Mouse (Mus musculus) spleen, adult 18-20 months (tissue): ENCODE measurements around the gene Mast4.

Source experiments
- DNase-seq, 2 experiments: peaks; one replicate each; pipeline ENCODE4 v3.0.0; 2022; ENCODE audit warnings: mixed read lengths in 2 of 2

Gene Mast4

DNA sequence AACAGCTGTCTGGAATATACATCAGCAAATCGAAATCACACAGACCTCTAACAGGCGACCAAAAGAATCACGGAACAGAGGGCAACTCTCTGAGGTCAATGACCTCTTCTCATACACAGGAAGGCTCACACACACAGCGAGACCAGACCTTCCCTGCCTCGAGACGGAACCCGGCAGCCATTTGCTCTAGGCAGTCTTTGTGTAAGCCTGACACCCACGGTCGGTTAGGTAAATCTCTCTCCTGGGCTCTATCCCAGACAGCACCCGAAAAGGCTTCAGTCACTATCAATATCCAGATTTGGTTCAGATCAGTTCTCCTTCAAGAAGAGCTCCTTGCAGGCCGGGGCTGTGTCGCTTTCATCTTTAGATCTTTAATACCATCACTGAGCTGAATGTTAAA lies 421.4 kb downstream of the Mast4 start:
- no peak for DNase-seq

DNA sequence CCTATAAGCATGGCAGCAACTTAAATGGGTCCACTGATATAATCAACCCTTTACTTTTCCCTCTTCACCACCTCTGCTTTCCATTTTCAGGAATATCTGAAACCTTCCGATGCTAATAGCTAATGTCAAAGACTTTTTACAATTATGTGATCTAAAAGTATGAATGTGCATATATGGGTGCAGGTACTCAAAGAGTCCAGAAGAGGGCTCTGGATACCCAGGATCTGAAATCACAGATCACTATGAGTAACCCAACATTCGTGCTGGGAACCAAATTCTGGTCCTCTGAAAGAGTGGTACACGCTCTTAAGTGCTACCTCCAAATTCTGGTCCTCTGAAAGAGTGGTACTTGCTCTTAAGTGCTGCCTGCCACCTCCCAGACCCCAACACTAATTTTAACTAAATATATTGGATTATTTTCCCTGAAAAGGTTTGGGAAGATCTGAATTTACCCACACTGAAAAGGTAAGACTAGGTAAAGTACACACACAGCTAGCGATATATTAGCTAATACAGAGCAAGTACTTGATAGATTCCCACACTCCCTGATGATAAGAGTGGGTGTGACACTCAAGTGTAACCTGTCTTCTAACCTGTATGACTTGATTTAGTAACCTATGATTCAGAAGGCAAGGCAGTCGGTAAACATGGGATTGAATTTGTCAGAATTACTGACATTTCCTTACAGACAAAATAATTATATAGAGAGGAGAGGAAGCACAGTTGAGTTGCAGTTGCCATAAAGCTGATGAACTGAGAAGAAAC lies 424.5 kb downstream of the Mast4 start:
- no peak for DNase-seq

DNA sequence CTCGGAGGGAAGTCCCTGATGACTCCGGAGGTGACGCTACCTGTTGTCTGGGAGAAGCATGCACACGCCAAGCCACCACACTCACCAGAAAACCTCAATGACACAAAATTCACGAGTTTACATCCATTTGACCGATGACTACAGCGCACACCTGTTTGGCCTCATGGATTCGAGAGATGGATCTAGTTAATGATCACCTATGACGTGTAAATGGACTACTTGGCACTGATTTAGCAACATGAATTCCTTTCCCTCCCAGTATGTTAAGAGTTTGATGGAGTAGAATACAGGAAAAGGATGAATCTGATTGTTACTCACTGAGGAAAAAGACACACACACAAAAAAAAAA lies 427.7 kb downstream of the Mast4 start:
- DNase-seq: no peak

DNA sequence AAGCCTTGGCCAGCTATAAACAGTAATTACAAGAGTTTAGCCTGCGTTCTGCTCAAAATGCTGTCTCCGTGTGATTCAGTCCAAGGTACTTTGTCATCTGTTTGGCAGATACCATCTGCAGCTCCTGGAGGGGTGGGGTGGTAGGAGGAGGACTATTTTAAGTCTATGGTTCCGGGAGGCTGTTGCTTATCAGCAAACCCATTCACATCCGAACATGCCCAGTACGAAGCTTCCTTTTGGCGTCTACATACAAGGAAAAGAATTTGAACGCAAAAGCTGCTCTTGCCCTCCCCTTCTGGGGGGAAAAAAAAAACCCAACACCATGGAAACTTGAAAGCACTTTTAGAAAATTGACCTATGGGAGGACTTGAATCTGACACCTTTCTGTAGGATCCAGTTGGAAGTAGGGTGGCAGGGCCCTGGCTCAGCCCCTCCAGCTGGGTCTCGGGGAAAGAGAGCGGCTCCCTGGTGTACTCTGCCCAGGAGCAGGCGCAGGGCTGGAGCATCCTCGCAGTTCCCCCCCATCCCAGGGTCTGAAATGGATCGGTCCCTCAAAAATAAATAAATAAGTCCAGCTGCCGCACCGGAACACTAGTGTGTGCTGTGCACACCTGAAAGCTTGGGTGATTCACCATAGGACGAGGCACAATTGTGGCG lies 428.2 kb downstream of the Mast4 start:
- peak; percentile 56 to 58 for DNase-seq

DNA sequence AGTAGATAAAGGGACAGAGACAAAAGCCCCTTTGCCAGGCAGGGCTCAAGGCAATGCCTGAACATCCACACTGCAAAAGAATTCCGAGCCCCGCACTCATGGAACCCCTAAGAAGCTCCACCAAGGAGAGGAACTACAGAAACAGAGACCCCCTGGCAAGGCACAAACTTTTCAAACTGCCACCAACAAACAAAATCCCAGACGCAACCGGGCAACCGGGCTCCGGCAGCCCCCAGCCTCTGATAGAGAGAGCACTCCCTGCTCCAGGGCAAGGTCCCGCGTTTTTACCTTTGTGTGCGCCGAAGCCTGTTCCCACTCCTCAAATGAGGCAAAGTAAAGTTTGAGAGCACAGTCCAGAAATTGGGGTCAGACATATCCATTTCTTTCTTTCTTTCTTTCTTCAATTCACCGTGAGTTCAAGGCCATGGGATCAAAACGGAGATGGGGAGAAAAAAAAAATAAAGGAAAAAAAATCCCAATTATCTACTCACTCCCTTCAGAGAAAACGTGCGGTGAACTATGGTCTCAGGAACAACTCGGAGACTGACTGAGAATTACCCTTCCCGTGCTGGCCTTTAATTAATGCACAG lies 428.8 kb downstream of the Mast4 start:
- no peak for DNase-seq

DNA sequence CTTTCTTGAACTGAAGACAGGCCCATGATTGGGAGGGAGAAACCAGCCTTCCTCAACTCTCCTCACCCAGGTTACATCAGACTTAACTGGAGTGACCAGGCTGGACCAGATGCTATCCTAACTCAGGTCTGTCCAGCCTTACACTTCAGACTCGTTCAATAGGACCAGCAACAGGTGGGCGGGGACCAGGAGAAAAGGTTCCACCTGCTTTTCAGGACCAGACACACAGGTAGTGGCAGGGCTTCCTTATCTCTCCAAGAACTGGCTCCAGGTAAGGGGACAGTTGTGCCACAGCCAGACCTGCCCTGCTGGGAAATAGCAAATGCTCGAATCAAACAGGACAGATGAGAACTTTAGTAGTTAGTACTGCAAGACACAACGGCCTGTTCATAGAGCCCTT lies 430.6 kb downstream of the Mast4 start:
- DNase-seq: no peak

DNA sequence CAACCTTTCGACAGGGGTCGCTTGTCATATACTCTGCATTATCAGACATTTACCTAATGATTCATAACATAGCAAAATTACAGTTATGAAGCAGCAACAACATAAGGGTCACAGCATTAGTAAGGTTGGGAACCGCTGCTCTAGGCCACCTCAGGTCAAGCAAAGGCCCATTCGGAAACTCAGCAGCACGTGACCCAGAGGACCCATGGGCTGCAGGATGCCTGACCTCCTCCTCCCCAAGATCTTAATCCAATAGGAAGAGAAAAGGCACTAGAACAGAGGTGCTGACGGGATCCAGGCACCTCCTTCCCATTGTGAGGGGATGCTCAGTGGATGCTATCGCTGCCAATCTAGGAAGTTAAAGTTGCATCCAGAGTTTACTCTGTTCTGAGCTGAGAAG lies 432.2 kb downstream of the Mast4 start:
- no peak for DNase-seq

DNA sequence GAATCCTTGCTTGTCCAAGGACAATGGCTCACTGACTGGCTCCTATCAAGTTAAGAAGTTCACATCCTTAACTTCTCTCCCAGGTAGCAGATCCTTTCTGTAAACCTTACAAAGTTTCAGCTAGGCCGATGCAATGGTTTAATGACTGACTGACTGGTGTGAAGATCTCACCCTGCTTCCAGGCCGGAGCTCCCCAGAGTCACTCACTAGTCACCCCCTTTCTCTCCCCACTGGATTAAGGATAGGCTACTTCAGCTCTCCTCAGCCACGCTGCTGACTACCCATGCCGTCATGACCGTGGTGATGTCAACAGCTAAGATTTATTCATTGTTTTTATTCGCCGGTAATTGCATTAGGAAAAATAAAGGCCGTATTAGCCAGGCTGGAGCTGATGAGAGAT lies 433.8 kb downstream of the Mast4 start:
- DNase-seq: no peak

DNA sequence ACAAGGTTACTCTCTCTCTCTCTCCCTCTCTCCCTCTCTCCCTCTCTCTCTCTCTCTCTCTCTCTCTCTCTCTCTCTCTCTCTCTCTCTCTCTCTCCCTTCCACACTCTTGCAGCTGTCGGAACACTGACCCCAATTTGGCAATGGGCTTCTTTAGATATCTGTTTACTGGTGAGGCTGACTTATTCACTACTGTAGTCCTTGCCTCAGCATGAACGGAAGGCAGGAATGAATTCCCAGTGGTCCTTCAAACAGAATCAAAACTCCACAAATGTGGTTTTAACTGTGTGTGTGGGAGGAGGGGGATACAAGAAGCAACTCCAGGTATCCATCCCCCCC lies 434.2 kb downstream of the Mast4 start:
- DNase-seq: no peak

DNA sequence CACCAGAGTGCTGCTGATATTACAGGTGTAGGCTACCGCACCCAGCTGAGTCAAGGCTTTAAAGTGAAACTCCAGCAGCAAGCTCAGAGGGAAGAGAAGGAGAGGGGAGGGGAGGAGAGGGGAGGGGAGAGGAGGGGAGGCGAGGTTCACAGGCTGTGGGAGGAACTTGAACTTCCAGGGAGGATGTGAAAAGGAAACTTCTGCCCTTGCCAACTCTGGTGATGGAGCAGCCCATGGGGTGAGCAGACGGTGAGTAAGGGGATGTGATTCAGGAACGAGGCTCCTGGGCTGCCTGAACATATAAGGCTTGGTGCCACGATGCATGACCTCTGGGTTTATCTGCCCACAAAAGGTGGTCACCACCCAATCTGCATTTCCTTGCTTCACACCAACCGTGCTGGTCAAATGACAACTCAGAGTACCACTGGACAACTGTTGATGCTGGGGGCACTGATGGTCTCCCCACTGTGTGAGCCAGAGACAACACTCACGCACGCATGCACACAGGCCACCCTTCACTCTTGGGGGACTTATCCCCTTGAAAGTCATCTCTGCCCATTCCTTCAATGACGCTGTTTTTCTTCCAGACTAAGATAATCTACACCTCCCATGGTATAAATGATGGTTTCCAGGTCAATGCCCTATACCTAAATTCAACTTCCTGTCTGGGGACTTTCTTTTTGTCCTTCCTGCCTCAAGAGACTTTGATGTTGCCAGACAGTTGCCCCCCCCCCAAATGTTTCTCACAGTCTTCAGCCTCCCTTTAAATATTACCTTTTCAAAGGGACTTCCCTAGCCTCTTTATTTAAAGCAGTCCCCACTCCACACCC lies 434.8 kb downstream of the Mast4 start:
- DNase-seq: no peak

DNA sequence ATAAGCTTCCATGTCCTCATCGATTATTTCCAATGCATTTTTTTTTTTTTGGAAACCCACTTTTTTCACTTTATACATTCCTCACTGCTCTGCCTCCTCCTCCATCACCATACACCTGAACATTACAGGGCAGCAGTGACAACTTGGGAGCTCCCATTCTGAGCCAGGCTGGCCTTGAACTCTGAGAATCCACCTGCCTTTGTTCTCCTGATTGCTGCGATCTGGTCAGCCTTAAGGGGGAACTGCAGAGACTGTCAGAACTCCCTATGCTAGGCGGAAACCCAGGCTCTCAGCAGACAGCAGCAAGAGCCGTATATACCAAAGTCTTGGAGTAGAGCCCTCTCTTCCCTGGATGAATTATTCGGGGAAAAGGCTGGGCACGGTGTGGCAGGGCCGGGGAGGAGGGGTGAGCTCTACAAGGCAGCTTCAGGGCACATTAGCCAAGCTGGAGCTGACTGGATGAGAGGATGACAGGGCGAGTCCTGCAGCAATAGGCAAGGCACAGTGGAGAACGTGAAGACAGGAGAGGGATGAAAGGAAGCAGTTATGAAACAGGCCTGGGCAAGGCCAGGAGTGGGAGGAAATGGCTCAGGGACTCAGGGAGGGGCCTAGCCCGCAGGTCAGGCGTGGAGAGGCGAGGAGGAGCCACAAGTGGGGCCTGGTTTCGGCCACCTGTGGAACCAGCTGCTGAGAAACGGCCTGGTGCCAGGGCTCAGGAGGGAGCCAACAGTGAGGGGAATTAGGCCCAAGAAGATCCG lies 435.7 kb downstream of the Mast4 start:
- DNase-seq: peak; percentile 52 to 65

DNA sequence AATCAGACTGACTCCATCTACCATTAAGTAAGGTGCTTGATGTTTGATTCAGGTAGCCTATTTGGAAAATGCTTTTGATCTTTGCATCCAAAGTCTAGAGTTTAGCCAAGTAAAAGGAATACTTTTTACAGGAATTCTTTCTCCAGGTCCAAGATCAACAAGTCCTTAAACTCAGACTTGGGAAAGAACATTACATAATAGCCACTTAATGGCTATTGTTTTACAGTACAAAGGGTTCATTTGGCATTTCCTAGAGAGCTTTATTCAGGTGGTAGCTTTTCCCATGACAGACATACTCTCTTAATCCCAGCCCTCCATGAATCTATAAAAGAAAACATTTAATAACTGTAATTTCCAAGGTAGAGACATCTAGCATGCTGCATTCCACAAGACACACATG lies 438.0 kb downstream of the Mast4 start:
- DNase-seq: no peak

DNA sequence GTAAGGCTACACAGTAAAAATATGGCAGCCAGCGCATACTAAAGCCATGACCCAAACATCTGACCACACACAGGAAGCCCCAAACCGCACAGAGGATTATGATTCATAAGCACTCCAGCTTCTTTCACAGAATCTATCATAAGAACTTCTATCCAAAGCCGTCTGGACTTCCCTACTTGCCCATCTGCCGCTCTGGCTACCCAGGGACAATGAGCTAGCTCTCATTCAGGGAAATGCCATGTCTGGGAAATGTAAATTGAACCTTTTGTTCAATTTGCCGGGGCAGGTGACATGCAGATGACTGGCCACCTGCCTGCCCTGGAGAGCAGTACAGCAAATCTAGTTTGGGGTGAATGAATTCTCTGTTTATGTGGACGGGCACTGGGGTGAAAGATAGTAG lies 438.4 kb downstream of the Mast4 start:
- no peak for DNase-seq

DNA sequence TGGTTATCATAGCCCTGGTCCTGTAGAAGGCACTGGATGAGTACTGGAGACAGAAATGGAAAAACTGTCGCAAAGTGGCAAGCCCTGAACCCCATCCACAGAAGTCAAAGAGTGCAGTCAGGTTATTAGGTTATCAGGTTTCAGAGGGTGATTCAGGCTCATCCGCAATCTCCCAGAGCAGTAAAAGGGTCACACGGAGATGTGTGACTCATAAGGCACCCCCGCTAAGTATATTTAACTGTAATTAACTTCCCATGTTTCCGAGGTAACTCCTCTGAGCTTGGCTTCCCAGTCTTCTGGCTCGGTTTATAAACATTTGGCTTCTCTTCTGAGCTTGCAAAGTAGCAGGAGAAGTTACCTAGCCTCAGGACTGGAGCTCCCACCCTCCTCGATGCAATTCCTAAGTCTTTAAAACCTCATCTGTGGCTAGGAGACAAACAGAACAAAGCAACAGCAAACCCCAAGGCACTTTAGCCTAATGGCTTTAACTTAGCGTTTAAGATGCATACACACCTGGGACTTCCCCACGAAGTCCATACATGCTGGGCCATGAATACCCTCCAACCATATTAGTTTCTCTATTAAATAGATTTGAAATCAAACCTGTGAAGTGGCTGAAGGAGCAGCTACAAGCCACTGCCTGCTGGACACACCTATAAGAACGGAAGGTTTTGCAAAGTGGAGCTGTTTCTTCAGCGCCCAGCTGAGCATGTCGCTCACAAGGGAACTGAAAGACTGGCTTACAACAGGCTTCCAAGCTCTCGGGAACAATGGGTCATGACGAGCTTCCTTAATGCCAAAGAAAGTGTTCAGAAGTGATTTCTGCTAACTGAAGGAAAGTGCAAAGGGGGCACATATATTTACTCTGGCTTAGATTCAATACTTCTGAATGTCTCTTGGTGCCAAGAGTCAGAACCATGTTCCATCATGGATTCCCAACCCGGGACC lies 439.7 kb downstream of the Mast4 start:
- DNase-seq: peak in 1 of 2 experiments; percentile 35

DNA sequence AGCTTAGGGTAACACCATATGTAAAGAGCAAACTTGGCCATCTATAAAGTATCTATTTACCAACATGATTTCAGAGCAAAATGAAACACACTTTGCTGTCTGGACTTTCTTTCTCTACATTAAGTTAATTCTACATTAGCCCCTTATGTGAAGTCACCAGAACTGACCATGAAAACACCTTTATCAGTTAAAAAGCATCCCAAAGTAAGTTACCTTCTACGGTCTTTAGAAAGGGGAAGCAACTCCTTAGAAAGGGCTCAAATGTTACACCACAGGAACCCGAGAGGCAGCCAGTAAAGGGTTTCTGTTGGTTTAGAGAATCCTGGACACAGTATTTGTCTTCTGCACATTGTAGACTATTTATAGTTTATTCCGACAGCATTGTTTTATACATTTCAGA lies 441.5 kb downstream of the Mast4 start:
- DNase-seq: no peak

DNA sequence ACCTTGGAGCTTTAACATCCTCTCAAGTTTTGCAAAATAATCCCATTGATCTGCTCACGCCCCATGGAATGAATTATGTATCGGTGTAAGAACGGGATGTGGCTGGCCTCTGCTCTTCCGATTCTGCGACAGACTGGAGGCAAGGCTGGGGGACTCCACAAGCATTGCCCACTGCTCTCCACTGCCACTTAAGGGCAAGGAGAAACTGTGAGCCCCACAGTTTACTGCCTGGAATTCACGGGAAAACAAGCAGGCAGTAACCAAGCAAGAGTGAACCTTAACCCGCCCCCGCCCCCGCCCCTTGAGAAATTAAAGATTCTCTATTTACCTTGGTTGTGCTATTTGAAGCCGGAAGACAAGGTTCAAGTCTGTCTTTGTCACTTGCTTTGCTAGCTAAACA lies 444.3 kb downstream of the Mast4 start:
- no peak for DNase-seq

DNA sequence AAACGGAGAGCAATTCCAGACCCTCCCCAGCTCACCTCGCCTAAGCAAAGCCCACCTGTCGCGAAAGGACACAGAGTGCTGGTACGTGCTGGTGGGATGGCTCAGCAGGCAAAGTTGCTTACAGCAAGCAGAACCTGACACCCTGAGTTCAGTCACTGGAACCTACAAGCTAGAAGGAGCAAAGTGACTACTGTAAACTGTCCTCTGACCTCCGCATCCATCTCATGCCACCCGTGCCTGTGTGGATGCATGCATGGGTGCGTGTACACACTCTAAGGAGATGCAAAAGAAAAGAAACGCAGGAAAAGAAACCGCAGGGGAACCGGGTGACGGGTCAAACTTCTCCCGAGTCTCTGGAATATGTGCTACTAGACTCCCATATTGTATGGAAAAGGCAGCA lies 444.8 kb downstream of the Mast4 start:
- DNase-seq: no peak

DNA sequence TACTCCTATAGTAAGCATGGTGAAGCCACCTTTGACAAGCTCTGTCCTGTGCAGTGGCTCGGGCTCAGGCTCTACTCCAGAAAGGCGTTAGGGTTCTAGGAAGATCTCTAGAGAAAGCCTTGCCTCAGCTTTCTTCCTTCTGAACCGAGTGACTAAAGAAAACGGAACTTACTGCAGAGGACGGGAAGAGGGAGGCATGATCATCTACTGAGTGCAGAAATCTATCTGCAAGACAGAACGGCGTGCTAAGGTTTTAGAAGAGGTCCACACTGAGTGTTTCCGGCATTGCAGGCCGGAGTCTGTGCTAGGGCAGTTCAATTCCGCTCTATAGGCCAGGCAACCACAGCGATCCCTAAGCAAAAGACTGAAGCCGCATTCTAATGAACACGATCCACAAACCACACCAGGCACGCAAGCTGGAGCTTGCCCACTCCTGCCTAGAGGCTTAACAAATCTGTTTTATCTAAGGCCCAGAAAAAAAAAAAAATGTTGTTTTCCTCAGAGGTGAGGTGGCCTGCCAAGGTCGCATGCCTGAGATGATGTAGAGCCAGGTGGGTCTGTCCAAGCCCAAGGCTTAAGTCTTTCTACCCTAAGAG lies 445.3 kb downstream of the Mast4 start:
- DNase-seq: no peak

DNA sequence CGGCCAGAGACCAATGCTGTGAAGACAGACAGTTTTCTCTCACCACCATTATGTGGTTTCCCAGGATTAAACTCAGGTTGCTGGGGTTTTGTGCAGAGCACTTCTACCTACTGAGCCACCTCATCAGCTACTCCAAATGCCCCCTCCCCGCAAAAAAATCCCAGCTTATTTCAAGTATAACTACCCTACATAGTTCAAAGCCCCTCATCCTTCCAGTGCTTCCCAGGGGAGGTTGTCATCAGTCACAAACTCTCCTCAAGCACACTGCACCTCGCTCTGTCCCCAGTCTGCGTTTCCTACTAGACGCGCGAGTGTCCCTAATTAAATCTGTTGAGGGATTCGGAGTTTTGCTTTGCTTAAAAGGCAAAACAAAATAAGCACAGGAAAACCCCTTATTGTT lies 446.1 kb downstream of the Mast4 start:
- DNase-seq: no peak

DNA sequence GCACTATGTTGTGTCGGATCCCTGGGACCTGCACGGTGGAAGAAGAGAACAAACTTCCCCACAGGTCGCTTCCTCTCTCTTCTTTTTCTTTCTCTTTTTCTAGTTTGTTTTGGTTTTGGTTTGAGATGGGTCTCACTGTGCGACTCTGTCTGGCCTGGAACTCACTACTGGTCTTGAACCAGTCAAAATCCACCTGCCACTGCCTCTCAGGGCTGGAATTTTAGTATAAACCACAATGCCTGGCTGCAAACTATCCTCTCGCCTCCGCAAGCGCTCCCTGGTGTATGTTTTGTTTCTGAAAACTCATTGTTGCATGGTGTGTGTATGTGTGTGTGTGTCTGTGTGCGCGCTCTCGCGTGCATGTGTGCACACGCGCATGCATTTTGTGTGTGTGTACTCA lies 446.8 kb downstream of the Mast4 start:
- DNase-seq: no peak

DNA sequence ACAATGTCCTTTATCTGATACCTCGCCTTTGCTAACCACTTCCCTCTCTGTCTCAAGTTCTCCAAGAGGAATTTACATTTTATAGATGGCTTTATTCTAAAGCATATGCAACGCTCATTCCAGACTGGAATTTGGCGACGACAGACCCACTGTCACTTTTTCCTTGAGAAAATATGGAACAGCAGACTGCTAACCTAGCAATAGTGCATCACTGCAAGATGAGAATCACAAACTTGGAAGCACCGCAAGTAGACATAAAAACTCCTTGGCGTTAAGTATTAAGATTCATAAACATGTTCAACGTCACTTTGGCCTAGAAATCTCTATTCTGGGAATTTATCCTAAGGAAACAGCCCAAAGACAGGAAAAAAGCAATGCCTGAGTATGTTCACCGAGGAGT lies 447.5 kb downstream of the Mast4 start:
- no peak for DNase-seq
